8 mouse cellular contexts compared by ENCODE assay signal in the genomic region with DNA sequence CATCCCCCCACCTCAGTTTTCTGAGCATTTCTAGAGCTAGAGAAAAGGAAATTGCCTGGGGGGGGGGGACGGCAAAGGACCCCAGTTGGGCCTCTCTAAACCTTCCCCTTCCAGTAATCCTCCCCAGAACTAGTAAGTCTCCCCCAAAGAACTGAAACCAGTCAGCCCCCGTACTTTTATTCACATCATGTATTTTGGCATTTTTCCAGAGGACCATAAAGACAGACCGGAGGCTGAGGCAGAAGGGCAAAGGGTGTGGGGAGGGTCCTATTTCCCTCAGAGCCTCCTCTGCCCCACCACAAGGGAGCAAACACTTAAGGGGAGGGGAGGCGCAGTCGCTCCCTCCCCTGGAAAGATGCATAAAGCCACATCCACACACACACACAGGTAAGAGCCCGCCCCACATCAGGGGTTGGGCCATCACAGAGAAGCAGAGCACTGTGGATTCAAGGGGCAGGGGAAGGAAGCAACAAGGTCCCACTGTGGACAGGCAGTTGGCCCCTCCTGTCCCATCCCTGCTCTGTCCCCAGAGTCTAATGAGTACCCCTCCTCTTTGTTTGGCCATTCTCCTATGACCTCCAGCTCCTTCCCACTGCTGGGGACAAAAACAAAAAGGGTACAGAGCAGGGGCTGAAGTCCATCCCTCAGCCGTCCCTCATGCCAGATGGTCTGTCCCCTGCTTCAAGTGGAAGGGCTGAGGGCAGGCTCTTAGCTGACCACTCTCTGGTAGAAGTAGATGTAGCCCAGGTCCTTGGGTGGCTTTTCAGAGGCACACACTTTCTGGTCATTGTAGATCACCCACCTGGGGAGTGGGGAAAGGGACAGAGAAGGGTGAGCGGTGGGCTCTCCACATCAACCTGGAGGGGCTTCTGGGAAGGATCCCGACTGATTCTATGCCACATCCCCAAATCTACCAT. TPM values are rescaled to one million over a fixed set of nuclear protein-coding genes. Genes with fewer than 3 reads are reported as not detected.
DNase-seq lines count a peak whose midpoint lies in the region; ATAC-seq and TF ChIP-seq lines count a peak whose summit lies in the region.

No protein-coding gene starts in this region.

- H3K36me3 ChIP-seq in limb, embryonic 15.5 days = peaks cover 76% of the 10 kb centered on the region

- H3K4me2 ChIP-seq in limb, embryonic 15.5 days = no peak overlapping the region; the same call in 1 of the 2 replicates

- peak; percentile 17 for DNase-seq in gastrocnemius, adult 2 months
- no peak for DNase-seq in gastrocnemius, postnatal 4 days (ENCODE audit: low spot score in 2 of 2)
- DNase-seq in spleen, postnatal 4 days (ENCODE audit: low spot score in 2 of 2) = peak; percentile 12 to 56
- DNase-seq in spleen, postnatal 36 days (ENCODE audit: low spot score in 2 of 2) = no peak
- no peak for DNase-seq in layer of hippocampus, postnatal 36 days
- no peak for DNase-seq in layer of hippocampus, postnatal 25 days (ENCODE audit: extremely low spot score in 1 of 2, low spot score in 1 of 2)
- no peak for DNase-seq in left cerebral cortex, postnatal 25 days (ENCODE audit: low spot score in 2 of 2)

- H3K9ac ChIP-seq in limb, embryonic 15.5 days = no peak overlapping the region

- H3K9me3 ChIP-seq in limb, embryonic 15.5 days = no peaks in the 10 kb centered on the region

- no peak for TF ChIP-seq CTCF in gastrocnemius, adult 2 months (IDR thresholded peaks at IDR 0.05)

- H3K4me1 ChIP-seq in limb, embryonic 15.5 days = peaks cover 35% of the 10 kb centered on the region

- ATAC-seq in limb, embryonic 15.5 days (ENCODE audit: insufficient number of reproducible peaks, low FRiP score, low TSS enrichment, low read depth) = no peak

- H3K4me3 ChIP-seq in gastrocnemius, adult 2 months = no peak overlapping the region
- H3K4me3 ChIP-seq in limb, embryonic 15.5 days = no peak overlapping the region

- H3K27me3 ChIP-seq in limb, embryonic 15.5 days = no peaks in the 10 kb centered on the region

- no peak overlapping the region for H3K27ac ChIP-seq in gastrocnemius, adult 2 months
- H3K27ac ChIP-seq in limb, embryonic 15.5 days = peak overlapping the region; percentile 96; the same call in 1 of the 2 replicates

- WGBS in limb, embryonic 15.5 days = 66% methylated on average over 9 of the region's 9 CpGs

- intact Hi-C loops in gastrocnemius, adult 2 months (cut with DNase I) = loop anchor here (2.0 kb wide), 1 partner anchor 14 kb away; a partner anchor contains a TSS
- intact Hi-C loops in left cerebral cortex, postnatal 25 days (cut with DNase I) = no loop called here

RNA-seq across cellular contexts. Expression of a gene that starts 1.0 kb away (rescaled TPM):
- 1,000 to 10,000 TPM; 2,224 to 2,391 TPM for total RNA-seq in gastrocnemius, adult 2 months (2021)
- total RNA-seq in gastrocnemius, postnatal 4 days (2021) = 1,000 to 10,000 TPM; 2,059 to 2,144 TPM
- 940 and 1,131 TPM in 2 replicates for polyA plus RNA-seq in limb, embryonic 15.5 days (2015; fragmentation: Nextera tagmentation; extraction: Ambion mirVana)
- 100 to 1,000 TPM; 731 to 778 TPM for total RNA-seq in layer of hippocampus, postnatal 36 days (2021)
- 100 to 1,000 TPM; 685 to 811 TPM for total RNA-seq in layer of hippocampus, postnatal 25 days (2021)
- total RNA-seq in left cerebral cortex, postnatal 25 days (2021) = 100 to 1,000 TPM; 739 to 808 TPM

RNA-seq across cellular contexts. Expression of a gene that starts 6.7 kb away (rescaled TPM):
- total RNA-seq in gastrocnemius, adult 2 months (2021) = 1 to 10 TPM; 2.0 to 2.5 TPM
- total RNA-seq in gastrocnemius, postnatal 4 days (2021) = 10 to 100 TPM; 10.5 to 11.7 TPM
- 14.1 and 15.5 TPM in 2 replicates for polyA plus RNA-seq in limb, embryonic 15.5 days (2015; fragmentation: Nextera tagmentation; extraction: Ambion mirVana)
- total RNA-seq in layer of hippocampus, postnatal 36 days (2021) = 1 to 10 TPM; 2.9 to 3.1 TPM
- total RNA-seq in layer of hippocampus, postnatal 25 days (2021) = 1 to 10 TPM; 4.5 to 6.0 TPM
- total RNA-seq in left cerebral cortex, postnatal 25 days (2021) = 1 to 10 TPM; 4.4 to 5.2 TPM

RNA-seq across cellular contexts. Expression of a gene that starts 14.2 kb away (rescaled TPM):
- total RNA-seq in gastrocnemius, adult 2 months (2021) = 10 to 100 TPM; 43.4 to 50.1 TPM
- total RNA-seq in gastrocnemius, postnatal 4 days (2021) = 10 to 100 TPM; 81.7 to 85.9 TPM
- 134 and 136 TPM in 2 replicates for polyA plus RNA-seq in limb, embryonic 15.5 days (2015; fragmentation: Nextera tagmentation; extraction: Ambion mirVana)
- 100 to 1,000 TPM; 174 to 188 TPM for total RNA-seq in layer of hippocampus, postnatal 36 days (2021)
- 100 to 1,000 TPM; 164 to 183 TPM for total RNA-seq in layer of hippocampus, postnatal 25 days (2021)
- 100 to 1,000 TPM; 176 to 177 TPM for total RNA-seq in left cerebral cortex, postnatal 25 days (2021)

RNA-seq across cellular contexts. Expression of a gene that starts 14.2 kb away (rescaled TPM):
- under 1 TPM; 0.26 to 0.31 TPM for total RNA-seq in gastrocnemius, adult 2 months (2021)
- total RNA-seq in gastrocnemius, postnatal 4 days (2021) = 10 to 100 TPM; 27.9 to 28.2 TPM
- 124 and 141 TPM in 2 replicates for polyA plus RNA-seq in limb, embryonic 15.5 days (2015; fragmentation: Nextera tagmentation; extraction: Ambion mirVana)
- total RNA-seq in layer of hippocampus, postnatal 36 days (2021) = 1 to 10 TPM in 1 of 2 experiments, under 1 TPM in 1; 0.38 to 1.2 TPM
- 1 to 10 TPM; 1.1 to 1.2 TPM for total RNA-seq in layer of hippocampus, postnatal 25 days (2021)
- total RNA-seq in left cerebral cortex, postnatal 25 days (2021) = 1 to 10 TPM in 1 of 2 experiments, under 1 TPM in 1; 0.50 to 1.1 TPM

RNA-seq across cellular contexts. Expression of a gene that starts 25.0 kb away (rescaled TPM):
- total RNA-seq in gastrocnemius, adult 2 months (2021) = 1 to 10 TPM in 1 of 2 experiments, under 1 TPM in 1; 0.75 to 1.4 TPM
- total RNA-seq in gastrocnemius, postnatal 4 days (2021) = 10 to 100 TPM; 13.6 to 14.3 TPM
- polyA plus RNA-seq in limb, embryonic 15.5 days (2015; fragmentation: Nextera tagmentation; extraction: Ambion mirVana) = 0.96 and 3.2 TPM in 2 replicates
- under 1 TPM in 1 of 2 experiments, not detected in 1; 0.17 TPM for total RNA-seq in layer of hippocampus, postnatal 36 days (2021)
- under 1 TPM in 1 of 2 experiments, not detected in 1; 0.26 TPM for total RNA-seq in layer of hippocampus, postnatal 25 days (2021)
- total RNA-seq in left cerebral cortex, postnatal 25 days (2021) = under 1 TPM in 1 of 2 experiments, not detected in 1; 0.18 TPM

Comparison
In these comparisons a context has a peak if more than half of its experiments do, and no peak if none do; other contexts are left out.
1. DNase-seq: peak in gastrocnemius, adult 2 months (single experiment) and spleen, postnatal 4 days (2 of 2); none in gastrocnemius, postnatal 4 days (0 of 2), spleen, postnatal 36 days (0 of 2), layer of hippocampus, postnatal 36 days (0 of 2), layer of hippocampus, postnatal 25 days (0 of 2) and left cerebral cortex, postnatal 25 days (0 of 2).